Mouse (Mus musculus) stomach, postnatal 0 days (tissue): ENCODE measurements at regions not wholly inside any gene's neighbourhood (a gene's known extent, or its start where the extent isn't known, plus 50 kb on each side); places are given as distances from the start of the nearest gene placed in this dataset.

ENCODE experiments used
- CTCF ChIP-seq: IDR thresholded peaks from 2 replicates; pipeline ENCODE4 v1.5.1; 2016; ENCODE audit warnings: antibody characterized with exemption, low read depth, mild to moderate bottlenecking, moderate library complexity
- EP300 ChIP-seq: optimal IDR thresholded peaks from 2 replicates; pipeline ENCODE3; 2016; ENCODE audit warnings: antibody characterized with exemption

DNA sequence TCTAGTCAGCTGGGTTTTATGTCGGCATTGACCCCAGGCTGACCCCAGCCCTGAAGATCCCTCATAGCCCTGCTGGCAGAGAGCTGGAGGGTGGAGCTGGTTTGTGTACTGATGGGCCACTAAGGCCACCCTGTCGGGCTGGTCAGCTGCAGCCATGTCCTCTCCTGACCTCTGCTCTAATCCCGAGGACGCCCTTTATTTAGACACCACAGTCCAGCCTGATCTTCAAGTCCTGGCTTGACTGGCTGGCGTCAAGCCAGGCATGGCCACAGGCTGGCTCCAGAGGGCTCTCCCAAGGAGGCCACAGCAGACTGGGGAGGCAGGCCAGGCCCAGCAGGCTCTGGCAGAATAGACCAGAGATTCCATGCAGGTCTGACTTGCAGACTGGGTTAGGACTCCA lies 264.8 kb downstream of the Bcor start:
- no peak for TF ChIP-seq CTCF
- no peak for TF ChIP-seq EP300
